Mouse (Mus musculus): ENCODE results near the gene Sirt2.

Sirt2 gene

DNA sequence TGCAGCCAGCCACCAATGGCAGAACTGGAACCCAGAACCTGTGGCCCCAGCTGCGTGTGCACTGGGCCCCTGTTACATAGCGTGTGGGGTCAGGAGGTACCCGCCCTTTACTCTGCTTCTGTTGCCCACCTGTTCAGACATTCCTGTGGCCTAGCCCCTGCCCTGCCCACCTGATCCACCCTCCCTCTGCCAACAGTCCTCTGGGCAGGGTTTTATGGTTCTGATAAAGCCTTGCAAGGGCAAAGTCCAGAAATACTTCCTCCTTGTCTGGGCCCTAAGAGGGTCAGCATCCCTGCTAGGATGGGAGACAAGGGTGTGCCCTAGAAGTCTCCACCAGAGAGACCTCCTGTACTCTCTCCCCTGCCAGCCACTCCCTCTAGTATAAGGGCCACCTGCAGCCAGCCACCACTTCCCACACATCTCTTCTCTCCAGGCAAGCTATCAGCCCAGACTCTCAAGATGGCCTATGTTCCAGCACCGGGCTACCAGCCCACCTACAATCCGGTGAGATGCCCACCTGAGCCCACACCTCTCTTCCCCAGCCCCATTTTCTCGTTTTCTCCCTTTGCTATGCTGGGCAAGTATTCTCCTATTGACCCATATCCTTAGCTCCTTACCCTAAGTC is 67.3 kb downstream of the Sirt2 start, which contains the start of gene Lgals4:
Gene Lgals4 (plus strand): TSS at position 132 of the 625 bp plus-strand sequence.
- DNase-seq (ENCODE audit: low spot score in 2 of 2) = no peak

- DNase-seq (ENCODE audit: low spot score in 2 of 2) = no peak
These were observed 70.4 kb downstream of the Sirt2 start for GRCm38 (mm10) chr7:28836936-28837335.
